Mouse (Mus musculus) left cerebral cortex, adult 9 months (tissue): Measurements from ENCODE around the gene Arhgap4.

Experiments used
- DNase-seq, 2 experiments: peaks; one replicate each; pipeline ENCODE4 v3.0.0; 2022; ENCODE audit warnings: low spot score in 2 of 2

The Arhgap4 gene

GRCm38 (mm10) chrX:73921823-73922549 is at the start of gene Arhgap4, which contains the start of gene Naa10:
TSS of gene Arhgap4 (minus strand) at chrX:73921870.
TSS of gene Naa10 (minus strand) at chrX:73921944.
- DNase-seq = peak; percentile 77 to 86

- no peak for DNase-seq
Measured at GRCm38 (mm10) chrX:73970781-73971180, 49.1 kb upstream of the Arhgap4 start.

- DNase-seq = no peak
Measured at GRCm38 (mm10) chrX:73969729-73970128, 48.1 kb upstream of the Arhgap4 start.

- DNase-seq = no peak
Measured at GRCm38 (mm10) chrX:73969167-73969566, 47.5 kb upstream of the Arhgap4 start.

- DNase-seq = peak; percentile 83 to 90
Measured at GRCm38 (mm10) chrX:73967177-73968075, 45.8 kb upstream of the Arhgap4 start.

- peak; percentile 71 to 91 for DNase-seq
Measured at GRCm38 (mm10) chrX:73966248-73967176, 44.8 kb upstream of the Arhgap4 start, which contains the start of gene Hcfc1. TSS of gene Hcfc1 (minus strand) at chrX:73966357.

GRCm38 (mm10) chrX:73965307-73965706 is 43.6 kb upstream of the Arhgap4 start:
- peak; percentile 30 to 62 for DNase-seq

GRCm38 (mm10) chrX:73964363-73964762 is 42.7 kb upstream of the Arhgap4 start:
- DNase-seq = no peak

- no peak for DNase-seq
Measured at GRCm38 (mm10) chrX:73954988-73955387, 33.3 kb upstream of the Arhgap4 start.

GRCm38 (mm10) chrX:73952603-73953002 is 30.9 kb upstream of the Arhgap4 start:
- no peak for DNase-seq

GRCm38 (mm10) chrX:73949341-73949740 is 27.7 kb upstream of the Arhgap4 start:
- no peak for DNase-seq

- peak in 1 of 2 experiments; percentile 72 for DNase-seq
Measured at GRCm38 (mm10) chrX:73948647-73949046, 27.0 kb upstream of the Arhgap4 start.

GRCm38 (mm10) chrX:73946896-73947295 is 25.2 kb upstream of the Arhgap4 start:
- no peak for DNase-seq

- no peak for DNase-seq
Measured at GRCm38 (mm10) chrX:73942294-73942693, 20.6 kb upstream of the Arhgap4 start.

- DNase-seq = no peak
Measured at GRCm38 (mm10) chrX:73941860-73942259, 20.2 kb upstream of the Arhgap4 start.

GRCm38 (mm10) chrX:73931871-73932270 is 10.2 kb upstream of the Arhgap4 start:
- DNase-seq = no peak

- DNase-seq = peak in 1 of 2 experiments; percentile 21
Measured at GRCm38 (mm10) chrX:73930402-73931062, 8.9 kb upstream of the Arhgap4 start, which contains the start of gene Renbp. TSS of gene Renbp (minus strand) at chrX:73930850.

- no peak for DNase-seq
Measured at GRCm38 (mm10) chrX:73922550-73922882, 846 bp upstream of the Arhgap4 start.

GRCm38 (mm10) chrX:73921285-73921822 is 316 bp downstream of the Arhgap4 start:
- DNase-seq = no peak

GRCm38 (mm10) chrX:73918631-73919030 is 3.0 kb downstream of the Arhgap4 start:
- DNase-seq = no peak

- DNase-seq = no peak
Measured at GRCm38 (mm10) chrX:73916945-73917344, 4.7 kb downstream of the Arhgap4 start.
